Mouse (Mus musculus) neural tube, embryonic 15.5 days (tissue): Measurements from ENCODE around the gene Ahnak. TPM values are rescaled to one million over a fixed set of nuclear protein-coding genes. Genes with fewer than 3 reads are reported as not detected.
"Not testable (repeated sequence)": the region's sequence is repeated elsewhere in the genome, so short reads cannot be mapped to it uniquely, and the experiment has no call there.

Source experiments
- ATAC-seq: fragments of 200-750 bp; cut with Nextera tagmentation; 2 replicates; pipeline ENCODE4 v1.8.0; 2017; ENCODE audit warnings: mild to moderate bottlenecking, moderate TSS enrichment, moderate library complexity; ENCODE audit not compliant: low FRiP score
- H3K27ac ChIP-seq: fragments of 300-500 bp; sonication (generic); replicated peaks from 2 replicates; pipeline ENCODE4 v1.5.1; 2015; ENCODE audit warnings: mild to moderate bottlenecking, inconsistent platforms
- H3K27me3 ChIP-seq: fragments of 300-500 bp; sonication (generic); replicated peaks from 2 replicates; pipeline ENCODE4 v1.6.1; 2015; ENCODE audit warnings: inconsistent platforms
- H3K36me3 ChIP-seq: fragments of 300-500 bp; sonication (generic); 2 replicates; pipeline ENCODE4 v1.6.1; 2015; ENCODE audit warnings: inconsistent platforms
- H3K4me1 ChIP-seq: fragments of 300-500 bp; sonication (generic); 2 replicates; pipeline ENCODE4 v1.6.1; 2015; ENCODE audit warnings: inconsistent platforms
- H3K4me2 ChIP-seq: fragments of 300-500 bp; sonication (generic); 2 replicates; pipeline ENCODE4 v1.6.1; 2015; ENCODE audit warnings: inconsistent platforms, mild to moderate bottlenecking, moderate library complexity
- H3K4me3 ChIP-seq: fragments of 300-500 bp; sonication (generic); replicated peaks from 2 replicates; pipeline ENCODE4 v1.5.1; 2015; ENCODE audit warnings: mild to moderate bottlenecking, inconsistent platforms
- H3K9ac ChIP-seq: fragments of 300-500 bp; sonication (generic); replicated peaks from 2 replicates; pipeline ENCODE4 v1.6.1; 2015; ENCODE audit warnings: mild to moderate bottlenecking, inconsistent platforms
- H3K9me3 ChIP-seq: fragments of 300-500 bp; sonication (generic); replicated peaks from 2 replicates; pipeline ENCODE4 v1.6.1; 2016; ENCODE audit warnings: inconsistent platforms
- WGBS: fragments of 180-500 bp; shearing (Covaris S2); methylation state at CpG from one replicate; pipeline ENCODE4 v1.1.7; 2015; ENCODE audit warnings: mixed read lengths; 5-methylcytosine and 5-hydroxymethylcytosine counted together
- polyA plus RNA-seq: library from polyadenylated mRNA; unstranded; fragments of >200 nt; fragmentation: Nextera tagmentation; extraction: Ambion mirVana; gene quantifications from 2 replicates; pipeline ENCODE4 v1.2.1, GENCODE M21; 2015

Ahnak gene
- polyA plus RNA-seq, 1 experiment from 2014 or later, result 4.4 TPM

DNA sequence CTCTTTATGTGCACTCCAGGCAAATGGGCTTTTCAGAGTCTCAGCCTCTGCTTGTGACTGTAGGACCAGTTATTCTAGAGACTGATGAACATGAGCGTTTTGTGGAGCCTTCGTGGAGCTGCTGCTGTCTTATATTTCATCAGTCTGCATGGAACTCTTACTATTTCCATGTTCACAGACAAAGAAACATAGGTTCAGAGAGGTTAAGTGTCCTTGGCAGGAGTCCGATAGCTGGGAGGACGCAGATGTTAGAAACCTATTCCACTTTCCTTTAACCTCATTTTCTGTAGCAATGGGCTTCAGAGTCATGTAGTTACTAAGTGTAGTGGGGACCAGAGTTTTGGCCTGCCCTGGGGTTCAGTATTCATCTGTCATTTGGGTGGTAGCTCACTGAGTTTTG is 10.1 kb downstream of the Ahnak start:
- Histone ChIP-seq H3K4me3 (no peak overlapping the region), H3K4me1 (peaks cover 12% of the 10 kb centered on the region), H3K9me3 (no peaks in the 10 kb centered on the region), H3K4me2 (no peak overlapping the region), H3K9ac (no peak overlapping the region), H3K27me3 (no peaks in the 10 kb centered on the region), H3K36me3 (no peaks in the 10 kb centered on the region), H3K27ac (no peak overlapping the region)
- 89% methylated on average over 4 of the region's 4 CpGs for WGBS
- ATAC-seq, result no peak

DNA sequence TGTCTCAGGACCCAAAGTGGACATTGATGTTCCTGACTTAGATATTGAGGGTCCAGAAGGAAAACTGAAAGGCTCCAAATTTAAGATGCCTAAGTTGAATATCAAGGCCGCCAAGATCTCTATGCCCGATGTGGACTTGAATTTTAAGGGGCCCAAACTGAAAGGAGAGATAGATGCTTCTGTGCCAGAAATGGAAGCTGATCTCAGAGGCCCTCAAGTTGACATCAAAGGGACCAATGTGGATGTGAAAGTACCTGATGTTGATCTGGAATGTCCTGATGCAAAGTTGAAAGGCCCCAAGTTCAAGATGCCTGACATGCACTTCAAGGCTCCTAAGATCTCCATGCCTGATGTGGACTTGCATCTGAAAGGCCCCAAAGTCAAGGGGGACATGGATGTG is 17.8 kb downstream of the Ahnak start:
- 96% methylated on average over 2 of the region's 2 CpGs for WGBS
- ATAC-seq, H3K36me3 ChIP-seq, H3K9ac ChIP-seq, H3K27ac ChIP-seq, H3K27me3 ChIP-seq, H3K9me3 ChIP-seq, H3K4me2 ChIP-seq, H3K4me3 ChIP-seq, H3K4me1 ChIP-seq: not testable (repeated sequence)

DNA sequence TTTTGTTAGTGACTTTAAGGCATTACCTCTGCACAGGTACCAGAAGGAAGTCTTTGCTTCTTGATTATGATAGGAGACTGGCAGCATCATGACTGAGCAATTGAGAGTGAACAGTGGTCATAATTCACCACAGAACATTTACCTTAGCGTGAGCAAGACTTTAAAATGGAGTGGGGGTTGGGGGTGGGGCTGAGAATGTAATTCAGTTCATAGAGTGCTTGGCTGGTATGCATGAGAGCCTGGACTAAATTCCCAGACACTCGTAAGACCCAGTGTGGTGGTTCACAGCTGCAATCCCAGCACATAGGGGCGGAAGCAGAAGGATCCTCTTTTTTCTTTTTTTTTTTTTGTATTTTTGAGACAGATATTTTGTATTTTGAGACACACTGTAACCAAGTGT is 30.2 kb downstream of the Ahnak start:
- Histone ChIP-seq H3K27ac (no peak overlapping the region), H3K36me3 (no peaks in the 10 kb centered on the region), H3K9me3 (no peaks in the 10 kb centered on the region), H3K27me3 (no peaks in the 10 kb centered on the region), H3K9ac (no peak overlapping the region), H3K4me2 (no peak overlapping the region), H3K4me1 (0 out of 2 replicates have a peak, but pooled peaks cover 3% of the 10 kb centered on the region), H3K4me3 (no peak overlapping the region)
- WGBS, result 86% methylated on average over 3 of the region's 3 CpGs
- ATAC-seq, result no peak

DNA sequence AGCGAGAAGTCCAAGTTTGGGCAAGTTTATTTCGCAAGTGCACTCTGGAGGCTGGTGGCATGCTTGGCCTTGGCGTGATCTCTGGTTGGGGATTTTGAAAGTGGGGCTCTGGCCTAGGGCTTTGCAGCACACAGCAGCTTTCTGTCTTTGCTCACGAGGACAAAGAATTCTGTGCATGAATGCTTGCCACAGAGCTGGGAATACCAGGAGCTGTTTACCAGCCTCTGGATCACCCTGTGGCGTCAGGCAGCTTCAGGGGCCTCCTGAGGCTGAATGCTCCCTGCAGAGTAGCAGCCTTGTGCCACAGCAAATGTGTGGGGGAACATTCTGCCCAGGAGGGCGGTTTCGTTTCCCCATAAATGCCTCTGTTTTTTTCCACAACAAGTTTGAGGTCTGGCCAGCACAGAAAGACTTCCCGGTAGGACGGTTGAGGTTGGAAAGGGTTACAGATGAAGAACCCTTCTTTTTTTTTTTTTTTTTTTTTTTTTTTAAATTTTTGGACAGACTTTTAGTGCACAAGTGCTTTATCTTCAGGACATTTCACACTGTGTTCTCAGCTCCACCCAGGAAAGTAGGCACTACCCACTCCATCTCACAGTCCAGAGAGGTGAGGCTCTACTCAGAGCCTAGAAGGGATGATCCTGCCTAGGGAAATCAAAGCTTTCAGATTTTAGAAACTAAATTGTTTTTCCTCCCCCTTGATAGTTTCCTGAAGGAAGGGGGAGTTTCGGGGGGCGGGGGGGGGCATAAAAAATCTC is 34.1 kb downstream of the Ahnak start:
- Histone ChIP-seq H3K4me2 (no peak overlapping the region), H3K27me3 (no peaks in the 10 kb centered on the region), H3K27ac (peak overlapping the region; percentile 37; the same call in 1 of the 2 replicates), H3K4me1 (peaks cover 16% of the 10 kb centered on the region), H3K9me3 (no peaks in the 10 kb centered on the region), H3K4me3 (no peak overlapping the region), H3K36me3 (no peaks in the 10 kb centered on the region), H3K9ac (no peak overlapping the region)
- no peak for ATAC-seq
- 57% methylated on average over 11 of the region's 11 CpGs for WGBS

DNA sequence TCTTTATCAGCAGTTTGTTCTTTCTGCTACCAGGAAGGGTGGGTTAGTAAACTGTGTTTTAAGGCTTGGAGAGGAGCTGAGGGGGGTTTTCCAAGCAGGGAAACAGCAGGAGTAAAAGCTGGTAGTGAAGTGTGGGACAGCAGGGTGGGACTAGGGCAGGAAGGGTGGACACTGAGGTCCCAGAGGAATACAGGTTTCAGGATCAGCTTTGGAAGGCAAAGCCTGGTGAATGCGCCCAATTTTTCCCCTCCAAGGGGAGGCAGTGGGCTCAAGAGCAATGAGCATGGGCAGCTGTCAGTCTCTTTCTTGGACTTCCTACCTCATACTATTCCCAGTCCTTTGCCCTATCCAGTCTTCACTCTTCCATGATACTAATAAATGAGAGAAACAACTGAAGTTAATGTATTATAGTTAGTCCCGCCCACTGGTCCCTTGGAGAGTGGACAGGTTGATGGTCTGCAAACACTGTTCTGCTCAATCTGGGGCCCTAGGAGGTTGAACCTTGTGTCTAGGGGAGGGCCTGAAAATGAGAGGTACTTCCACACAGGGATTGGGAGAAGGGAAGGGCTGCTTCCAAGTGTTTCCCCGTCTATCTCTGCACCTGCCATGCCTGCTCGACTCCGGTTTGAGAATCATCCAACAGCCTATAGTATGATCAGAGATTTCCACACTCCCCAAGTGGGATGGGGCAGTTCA is 36.6 kb downstream of the Ahnak start:
- Histone ChIP-seq H3K9ac (no peak overlapping the region), H3K4me1 (peaks cover 18% of the 10 kb centered on the region), H3K27ac (no peak overlapping the region), H3K4me3 (no peak overlapping the region), H3K27me3 (no peaks in the 10 kb centered on the region), H3K4me2 (no peak overlapping the region), H3K9me3 (no peaks in the 10 kb centered on the region), H3K36me3 (no peaks in the 10 kb centered on the region)
- WGBS, result 90% methylated on average over 5 of the region's 5 CpGs
- no peak for ATAC-seq

DNA sequence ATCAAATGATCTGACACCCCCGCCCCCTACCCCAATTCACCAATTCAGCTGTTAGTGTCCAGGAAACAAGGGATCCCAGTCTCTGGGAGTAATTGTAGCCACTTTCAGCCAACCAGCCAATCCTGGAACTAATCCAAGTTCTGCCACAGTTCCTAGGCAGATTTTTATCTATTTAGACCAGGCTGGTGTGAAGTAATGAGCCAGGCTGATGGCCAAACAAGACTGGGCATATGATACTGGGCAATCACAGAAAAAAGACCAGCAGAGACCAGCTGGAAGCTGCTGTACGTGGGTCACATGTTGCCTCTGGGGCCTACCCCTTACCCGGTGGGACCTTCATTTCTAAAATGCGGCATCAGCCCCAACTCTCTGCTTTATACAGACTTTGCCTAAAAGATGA is 37.5 kb downstream of the Ahnak start:
- Histone ChIP-seq H3K27me3 (no peaks in the 10 kb centered on the region), H3K9ac (no peak overlapping the region), H3K9me3 (no peaks in the 10 kb centered on the region), H3K36me3 (no peaks in the 10 kb centered on the region), H3K4me3 (no peak overlapping the region), H3K4me1 (peaks cover 18% of the 10 kb centered on the region), H3K4me2 (no peak overlapping the region), H3K27ac (no peak overlapping the region)
- peak; percentile 45; the same call in 1 of the 2 replicates for ATAC-seq
- WGBS, result 74% methylated on average over 4 of the region's 4 CpGs

DNA sequence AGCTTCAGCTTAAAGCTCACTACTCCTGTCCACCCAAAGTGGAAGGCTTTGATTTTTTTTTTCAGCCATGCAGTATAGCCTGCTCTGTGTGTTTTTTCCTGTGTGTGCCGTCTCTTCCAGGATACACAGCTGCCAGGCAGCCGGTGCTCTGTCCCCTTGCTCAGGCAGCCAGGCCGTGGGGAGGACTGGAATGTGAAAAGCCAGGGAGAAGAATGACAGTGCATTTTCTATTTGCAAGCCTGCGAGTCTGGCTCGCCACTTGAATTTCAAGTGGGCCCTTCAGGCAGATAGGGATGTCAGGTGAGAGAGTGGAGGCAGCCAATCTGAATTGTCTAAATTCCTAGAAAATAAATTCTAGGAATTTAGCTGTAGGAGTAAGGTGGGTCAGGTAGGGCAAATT is 38.7 kb downstream of the Ahnak start:
- Histone ChIP-seq H3K27me3 (no peaks in the 10 kb centered on the region), H3K4me2 (no peak overlapping the region), H3K9ac (no peak overlapping the region), H3K36me3 (no peaks in the 10 kb centered on the region), H3K4me1 (peaks cover 22% of the 10 kb centered on the region), H3K9me3 (no peaks in the 10 kb centered on the region), H3K4me3 (no peak overlapping the region), H3K27ac (no peak overlapping the region; the same call in 1 of the 2 replicates)
- 0 out of 2 replicates have a peak, but pooled peaks have one; percentile 45 for ATAC-seq
- WGBS, result 13% methylated on average over 5 of the region's 5 CpGs

DNA sequence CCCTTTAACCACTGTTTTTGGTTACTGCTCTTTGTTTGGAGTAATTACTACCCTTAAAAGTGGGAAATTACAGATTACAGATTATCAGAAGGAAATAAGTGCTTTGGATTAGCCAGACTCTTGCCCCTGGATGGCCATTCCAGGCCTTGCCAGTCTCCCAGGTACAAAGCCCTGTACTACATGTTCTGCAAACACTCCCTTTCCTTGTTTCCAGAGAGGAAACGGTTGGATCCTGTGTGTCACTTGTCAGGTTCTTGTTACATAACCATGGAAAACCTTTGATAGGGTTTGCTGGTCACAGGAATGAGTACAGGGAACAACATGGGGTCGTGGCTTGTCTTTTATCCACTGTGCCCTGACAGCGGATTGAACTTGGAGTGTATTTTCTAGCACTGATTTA is 39.3 kb downstream of the Ahnak start:
- H3K4me1 ChIP-seq, result peaks cover 22% of the 10 kb centered on the region
- no peak overlapping the region for H3K9ac ChIP-seq
- H3K36me3 ChIP-seq, result no peaks in the 10 kb centered on the region
- no peaks in the 10 kb centered on the region for H3K9me3 ChIP-seq
- H3K4me3 ChIP-seq, result no peak overlapping the region
- H3K27ac ChIP-seq, result no peak overlapping the region
- ATAC-seq, result no peak
- no peak overlapping the region for H3K4me2 ChIP-seq
- 72% methylated on average over 3 of the region's 3 CpGs for WGBS
- H3K27me3 ChIP-seq, result no peaks in the 10 kb centered on the region

DNA sequence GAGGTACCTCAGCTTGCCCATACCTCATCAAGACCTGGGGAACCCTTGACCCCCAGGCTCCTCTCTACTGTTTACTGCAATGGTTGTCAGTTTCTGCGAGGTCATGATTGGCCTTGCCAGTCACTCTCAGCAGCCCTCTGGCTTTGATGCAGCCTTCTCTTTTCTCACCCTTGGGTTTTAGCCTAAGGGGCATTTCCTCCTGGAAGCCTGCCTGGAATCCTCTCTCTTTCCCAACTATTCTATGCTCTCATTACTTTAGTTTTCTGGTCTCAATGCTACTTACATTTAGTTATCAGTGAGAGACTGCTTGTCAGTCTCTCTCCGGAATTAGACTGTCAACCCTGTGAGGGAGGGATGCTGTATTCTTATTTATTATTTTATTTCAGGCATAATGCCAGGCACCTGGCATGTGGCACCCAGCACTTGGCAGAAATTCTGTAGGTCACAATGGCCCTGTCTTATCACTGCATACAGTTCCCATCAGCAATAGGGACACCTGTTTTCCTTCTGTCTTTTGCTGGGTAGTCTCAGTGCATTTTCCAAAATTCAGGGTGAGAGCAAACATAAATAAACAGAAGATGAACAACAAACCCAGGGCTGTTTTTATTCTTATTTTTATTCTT is 40.7 kb downstream of the Ahnak start:
- ATAC-seq, result no peak
- Histone ChIP-seq H3K27ac (no peak overlapping the region), H3K9me3 (no peaks in the 10 kb centered on the region), H3K9ac (no peak overlapping the region), H3K27me3 (no peaks in the 10 kb centered on the region), H3K4me3 (no peak overlapping the region), H3K4me1 (peaks cover 25% of the 10 kb centered on the region), H3K36me3 (no peaks in the 10 kb centered on the region), H3K4me2 (no peak overlapping the region)
- 79% methylated on average over 2 of the region's 2 CpGs for WGBS

DNA sequence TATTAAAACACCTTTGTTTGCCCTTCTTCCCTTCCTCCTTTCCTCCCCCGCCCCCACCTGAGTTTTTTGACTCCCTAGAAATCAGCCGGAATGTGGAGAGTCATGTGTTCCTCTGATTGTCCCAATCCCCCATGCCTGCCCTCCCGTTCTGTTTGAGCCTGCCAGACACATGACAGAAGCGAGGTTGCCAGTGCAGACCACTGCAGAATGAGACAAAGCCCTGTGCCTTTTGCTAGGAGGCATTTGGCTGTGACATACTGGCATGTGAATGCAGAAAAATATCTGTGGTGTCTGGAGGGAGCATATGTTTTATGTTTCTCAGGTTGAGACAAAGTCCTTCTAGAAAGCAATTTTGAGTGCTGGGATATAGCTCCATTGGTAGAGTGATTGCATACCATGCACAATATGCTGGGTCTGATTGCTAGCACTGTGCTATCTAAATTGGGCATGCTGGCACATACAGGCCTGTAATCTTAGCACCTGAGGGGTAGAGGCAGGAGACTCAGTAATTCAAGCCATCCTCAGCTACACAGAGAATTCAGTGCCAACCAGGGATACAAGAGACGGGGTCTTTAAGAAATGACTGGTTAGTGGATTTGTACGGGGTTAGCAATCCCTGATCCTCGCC is 43.5 kb downstream of the Ahnak start:
- Histone ChIP-seq H3K27ac (peak overlapping the region; percentile 52; the same call in 1 of the 2 replicates), H3K9me3 (no peaks in the 10 kb centered on the region), H3K4me2 (no peak overlapping the region), H3K27me3 (no peaks in the 10 kb centered on the region), H3K4me3 (no peak overlapping the region), H3K36me3 (no peaks in the 10 kb centered on the region), H3K9ac (no peak overlapping the region), H3K4me1 (peaks cover 16% of the 10 kb centered on the region)
- 54% methylated on average over 7 of the region's 7 CpGs for WGBS
- peak; percentile 50; the same call in 1 of the 2 replicates for ATAC-seq

DNA sequence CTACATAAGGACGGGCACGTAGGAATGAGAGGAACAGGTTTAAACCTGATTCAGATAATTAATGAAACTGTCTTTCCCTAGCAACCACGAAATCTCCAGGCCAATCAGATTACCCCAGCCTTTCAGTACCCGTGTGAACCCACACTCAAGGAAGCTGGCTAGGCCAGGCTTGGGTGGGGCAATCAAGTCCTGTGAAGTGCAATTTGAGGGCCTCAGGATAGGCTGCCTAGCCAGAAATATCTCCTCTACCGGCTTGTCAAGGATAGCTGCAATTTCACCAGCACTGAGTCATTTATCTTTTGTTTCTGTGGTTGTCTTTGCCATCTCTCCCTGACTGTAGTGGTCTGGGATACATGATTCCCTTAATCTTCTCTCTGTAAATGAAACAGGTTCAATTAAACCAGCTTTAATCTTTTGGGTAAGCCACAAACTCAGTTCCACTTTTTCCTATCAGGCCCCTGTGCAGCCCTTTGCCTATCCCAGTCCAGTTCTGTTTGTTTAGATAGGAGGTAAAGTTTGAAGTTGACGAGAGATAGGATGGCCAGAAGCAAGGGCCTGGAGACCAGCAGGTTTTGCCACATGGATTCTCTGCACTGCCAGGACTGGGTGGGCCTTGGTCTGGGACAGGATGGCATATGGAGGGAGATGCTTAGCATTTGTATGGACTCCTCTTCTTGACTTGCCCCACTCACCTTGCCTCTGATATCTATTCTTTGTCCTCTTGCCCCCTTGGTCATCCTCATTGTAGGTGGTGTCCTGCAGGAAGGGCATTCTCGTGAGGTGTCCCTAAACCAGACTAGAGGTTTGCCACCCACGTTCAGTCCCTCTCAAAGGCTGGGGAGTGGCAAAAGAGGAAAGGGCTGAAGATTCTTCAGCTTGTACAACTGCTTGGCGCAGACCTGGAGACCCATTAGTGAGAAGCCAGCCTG is 44.6 kb downstream of the Ahnak start:
- Histone ChIP-seq H3K27me3 (no peaks in the 10 kb centered on the region), H3K4me1 (peaks cover 11% of the 10 kb centered on the region; the same call in 1 of the 2 replicates), H3K9ac (no peak overlapping the region), H3K9me3 (no peaks in the 10 kb centered on the region), H3K27ac (0 out of 2 replicates have a peak overlapping the region, but pooled peaks have one; percentile 52), H3K36me3 (no peaks in the 10 kb centered on the region), H3K4me3 (no peak overlapping the region), H3K4me2 (no peak overlapping the region)
- peak; percentile 63; the same call in 1 of the 2 replicates for ATAC-seq
- 54% methylated on average over 9 of the region's 9 CpGs for WGBS
